Mouse (Mus musculus): Measurements from ENCODE around the gene Lrr1. TPM values are rescaled to one million over a fixed set of nuclear protein-coding genes. Genes with fewer than 3 reads are reported as not detected.

Gene Lrr1
- total RNA-seq (2023) = not detected

GRCm38 (mm10) chr12:69168461-69169106, at the start of gene Lrr1:
Gene Lrr1, plus strand, starts transcription at chr12:69168814.

GRCm38 (mm10) chr12:69158765-69159577, 9.6 kb upstream of the Lrr1 start, which contains the start of gene Rps29:
Gene Rps29, minus strand, starts transcription at chr12:69159186.

GRCm38 (mm10) chr12:69183583-69184308, 15.1 kb downstream of the Lrr1 start, which contains the start of the genes Rpl36al and Mgat2:
Gene Rpl36al, minus strand, starts transcription at chr12:69184083.
Gene Mgat2, plus strand, starts transcription at chr12:69184157.

GRCm38 (mm10) chr12:69196444-69197377, 28.1 kb downstream of the Lrr1 start, which contains the start of gene Gm49383:
Gene Gm49383, minus strand, starts transcription at chr12:69197104.

GRCm38 (mm10) chr12:69198164-69198535, 29.5 kb downstream of the Lrr1 start, which contains the start of gene Dnaaf2:
Gene Dnaaf2, minus strand, starts transcription at chr12:69198429.

GRCm38 (mm10) chr12:69204052-69204833, 35.6 kb downstream of the Lrr1 start, which contains the start of gene Gm49384:
Gene Gm49384, minus strand, starts transcription at chr12:69204267.

GRCm38 (mm10) chr12:69227776-69228466, 59.3 kb downstream of the Lrr1 start, which contains the start of gene Pole2:
Gene Pole2, minus strand, starts transcription at chr12:69228195.

Other genes with a start within 250 kb of the Lrr1 start
- gene Rps29, start 9.6 kb upstream of the Lrr1 start, total RNA-seq (2023) = 1,000 to 10,000 TPM; 5,005 to 5,064 TPM
- gene Rpl36al, start 15.3 kb downstream of the Lrr1 start, total RNA-seq (2023) = 100 to 1,000 TPM; 369 to 396 TPM
- 10 to 100 TPM; 30.7 to 33.1 TPM for gene Mgat2, start 15.3 kb downstream of the Lrr1 start, total RNA-seq (2023)
- 1 to 10 TPM; 6.2 to 7.6 TPM for gene Gm49383, start 28.3 kb downstream of the Lrr1 start, total RNA-seq (2023)
- gene Dnaaf2, start 29.6 kb downstream of the Lrr1 start, total RNA-seq (2023) = 1 to 10 TPM; 1.8 to 2.8 TPM
- 1 to 10 TPM; 4.1 to 8.5 TPM for gene Gm49384, start 35.5 kb downstream of the Lrr1 start, total RNA-seq (2023)
- 1 to 10 TPM; 2.4 to 3.8 TPM for gene Pole2, start 59.4 kb downstream of the Lrr1 start, total RNA-seq (2023)
- gene Klhdc1, start 72.4 kb downstream of the Lrr1 start, total RNA-seq (2023) = 1 to 10 TPM; 7.6 to 8.3 TPM
- gene Klhdc2, start 127.9 kb downstream of the Lrr1 start, total RNA-seq (2023) = 10 to 100 TPM; 25.0 to 25.1 TPM
- gene Nemf, start 188.4 kb downstream of the Lrr1 start, total RNA-seq (2023) = 100 to 1,000 TPM; 119 to 138 TPM
- 100 to 1,000 TPM; 309 to 322 TPM for gene Arf6, start 203.3 kb downstream of the Lrr1 start, total RNA-seq (2023)
- gene Gm9887, start 203.6 kb downstream of the Lrr1 start, total RNA-seq (2023) = 10 to 100 TPM in 1 of 2 experiments, 1 to 10 TPM in 1; 7.1 to 10.3 TPM